Mouse (Mus musculus) lung, embryonic 16.5 days (tissue): ENCODE measurements around the gene Aff1. TPM values are rescaled to one million over a fixed set of nuclear protein-coding genes. Genes with fewer than 3 reads are reported as not detected.

ENCODE experiments used
- ATAC-seq: fragments of 200-750 bp; cut with Nextera tagmentation; 2 replicates; pipeline ENCODE4 v1.8.0; 2017; ENCODE audit warnings: low read depth, mild to moderate bottlenecking, moderate library complexity
- H3K27ac ChIP-seq: fragments of 300-500 bp; sonication (generic); 2 replicates; pipeline ENCODE4 v1.5.1; 2014; ENCODE audit warnings: mild to moderate bottlenecking, control low read depth, low read length
- H3K27me3 ChIP-seq: fragments of 300-500 bp; sonication (generic); 2 replicates; pipeline ENCODE4 v1.6.1; 2014; ENCODE audit warnings: low read depth, low read length, mixed read lengths; ENCODE audit not compliant: control insufficient read depth, insufficient read depth
- H3K36me3 ChIP-seq: fragments of 300-500 bp; sonication (generic); 2 replicates; pipeline ENCODE4 v1.6.1; 2014; ENCODE audit warnings: low read length; ENCODE audit not compliant: control insufficient read depth, insufficient read depth
- H3K4me1 ChIP-seq: fragments of 300-500 bp; sonication (generic); replicated peaks from 2 replicates; pipeline ENCODE4 v1.6.1; 2014; ENCODE audit warnings: low read length, mixed read lengths; ENCODE audit not compliant: control insufficient read depth, insufficient read depth
- H3K4me2 ChIP-seq: fragments of 300-500 bp; sonication (generic); 2 replicates; pipeline ENCODE4 v1.6.1; 2014; ENCODE audit warnings: low read depth, low read length, control low read depth
- H3K4me3 ChIP-seq: fragments of 300-500 bp; sonication (generic); 2 replicates; pipeline ENCODE4 v1.5.1; 2014; ENCODE audit warnings: mild to moderate bottlenecking, low read length, control low read depth
- H3K9ac ChIP-seq: fragments of 300-500 bp; sonication (generic); 2 replicates; pipeline ENCODE4 v1.6.1; 2014; ENCODE audit warnings: low read length, control low read depth
- H3K9me3 ChIP-seq: fragments of 300-500 bp; sonication (generic); 2 replicates; pipeline ENCODE4 v1.6.1; 2016; ENCODE audit warnings: low read length; ENCODE audit not compliant: control insufficient read depth
- WGBS: fragments of 180-500 bp; shearing (Covaris S2); extraction: QIAGEN DNeasy Blood & Tissue Kit; methylation state at CpG from one replicate; pipeline ENCODE4 v1.1.7; 2014; 5-methylcytosine and 5-hydroxymethylcytosine counted together
- polyA plus RNA-seq: library from polyadenylated mRNA; unstranded; fragments of >200 nt; fragmentation: Nextera tagmentation; extraction: Ambion mirVana; gene quantifications from 2 replicates; pipeline ENCODE4 v1.2.1, GENCODE M21; 2015

Gene Aff1
- polyA plus RNA-seq, 1 experiment from 2014 or later = 8.3 TPM

- WGBS = 64% methylated on average over 2 of the region's 2 CpGs
- H3K36me3 ChIP-seq = no peaks in the 10 kb centered on the region
- no peak for ATAC-seq
- no peaks in the 10 kb centered on the region for H3K4me1 ChIP-seq
- H3K4me3 ChIP-seq = no peak overlapping the region
- no peaks in the 10 kb centered on the region for H3K9me3 ChIP-seq
- H3K4me2 ChIP-seq = no peak overlapping the region
- no peak overlapping the region for H3K27ac ChIP-seq
- no peaks in the 10 kb centered on the region for H3K27me3 ChIP-seq
- H3K9ac ChIP-seq = no peak overlapping the region
Observed at GRCm38 (mm10) chr5:103665876-103666275, 26.3 kb upstream of the Aff1 start.

- Histone ChIP-seq H3K27me3 (no peaks in the 10 kb centered on the region), H3K9me3 (no peaks in the 10 kb centered on the region), H3K4me3 (no peak overlapping the region), H3K36me3 (no peaks in the 10 kb centered on the region), H3K9ac (no peak overlapping the region), H3K27ac (no peak overlapping the region), H3K4me1 (no peaks in the 10 kb centered on the region), H3K4me2 (no peak overlapping the region)
- no peak for ATAC-seq
- 51% methylated on average over 3 of the region's 3 CpGs for WGBS
Observed at GRCm38 (mm10) chr5:103671858-103672257, 20.3 kb upstream of the Aff1 start.

- Histone ChIP-seq H3K9me3 (no peaks in the 10 kb centered on the region), H3K4me1 (no peaks in the 10 kb centered on the region), H3K27ac (no peak overlapping the region), H3K9ac (no peak overlapping the region), H3K4me3 (no peak overlapping the region), H3K27me3 (no peaks in the 10 kb centered on the region), H3K4me2 (no peak overlapping the region), H3K36me3 (no peaks in the 10 kb centered on the region)
- ATAC-seq = no peak
- 72% methylated on average over 4 of the region's 4 CpGs for WGBS
Observed at GRCm38 (mm10) chr5:103673611-103674010, 18.6 kb upstream of the Aff1 start.

- no peaks in the 10 kb centered on the region for H3K36me3 ChIP-seq
- ATAC-seq = no peak
- H3K27ac ChIP-seq = no peak overlapping the region
- no peaks in the 10 kb centered on the region for H3K4me1 ChIP-seq
- H3K27me3 ChIP-seq = no peaks in the 10 kb centered on the region
- no peaks in the 10 kb centered on the region for H3K9me3 ChIP-seq
- H3K9ac ChIP-seq = no peak overlapping the region
- no peak overlapping the region for H3K4me2 ChIP-seq
- 52% methylated on average over 6 of the region's 6 CpGs for whole genome bisulfite sequencing
- H3K4me3 ChIP-seq = no peak overlapping the region
Observed at GRCm38 (mm10) chr5:103674482-103674881, 17.7 kb upstream of the Aff1 start.

- no peak overlapping the region for H3K9ac ChIP-seq
- no peaks in the 10 kb centered on the region for H3K27me3 ChIP-seq
- no peak overlapping the region for H3K27ac ChIP-seq
- ATAC-seq = no peak
- no peaks in the 10 kb centered on the region for H3K9me3 ChIP-seq
- H3K36me3 ChIP-seq = no peaks in the 10 kb centered on the region
- H3K4me1 ChIP-seq = no peaks in the 10 kb centered on the region
- WGBS = 76% methylated on average over 6 of the region's 6 CpGs
- H3K4me3 ChIP-seq = no peak overlapping the region
- H3K4me2 ChIP-seq = no peak overlapping the region
Observed at GRCm38 (mm10) chr5:103676289-103676881, 15.8 kb upstream of the Aff1 start.

GRCm38 (mm10) chr5:103677894-103678293, 14.3 kb upstream of the Aff1 start:
- Histone ChIP-seq H3K36me3 (no peaks in the 10 kb centered on the region), H3K4me1 (no peaks in the 10 kb centered on the region), H3K9me3 (no peaks in the 10 kb centered on the region), H3K9ac (no peak overlapping the region), H3K4me3 (no peak overlapping the region), H3K27ac (no peak overlapping the region), H3K27me3 (no peaks in the 10 kb centered on the region), H3K4me2 (no peak overlapping the region)
- 71% methylated on average over 6 of the region's 6 CpGs for WGBS
- ATAC-seq = no peak

GRCm38 (mm10) chr5:103678974-103679373, 13.2 kb upstream of the Aff1 start:
- no peaks in the 10 kb centered on the region for H3K9me3 ChIP-seq
- H3K4me3 ChIP-seq = no peak overlapping the region
- no peaks in the 10 kb centered on the region for H3K27me3 ChIP-seq
- no peaks in the 10 kb centered on the region for H3K36me3 ChIP-seq
- H3K4me2 ChIP-seq = no peak overlapping the region
- no peak for ATAC-seq
- WGBS = 88% methylated on average over 5 of the region's 5 CpGs
- no peak overlapping the region for H3K9ac ChIP-seq
- no peaks in the 10 kb centered on the region for H3K4me1 ChIP-seq
- H3K27ac ChIP-seq = no peak overlapping the region

- WGBS = 40% methylated on average over 4 of the region's 4 CpGs
- Histone ChIP-seq H3K9me3 (no peaks in the 10 kb centered on the region), H3K27ac (no peak overlapping the region), H3K4me2 (no peak overlapping the region), H3K4me3 (no peak overlapping the region), H3K27me3 (no peaks in the 10 kb centered on the region), H3K9ac (no peak overlapping the region), H3K4me1 (no peaks in the 10 kb centered on the region), H3K36me3 (no peaks in the 10 kb centered on the region)
- ATAC-seq = no peak
Observed at GRCm38 (mm10) chr5:103680381-103680780, 11.8 kb upstream of the Aff1 start.

- WGBS = 26% methylated on average over 3 of the region's 3 CpGs
- Histone ChIP-seq H3K4me1 (no peaks in the 10 kb centered on the region), H3K36me3 (no peaks in the 10 kb centered on the region), H3K27ac (no peak overlapping the region), H3K9ac (no peak overlapping the region), H3K9me3 (no peaks in the 10 kb centered on the region), H3K4me2 (no peak overlapping the region), H3K4me3 (no peak overlapping the region), H3K27me3 (no peaks in the 10 kb centered on the region)
- ATAC-seq = no peak
Observed at GRCm38 (mm10) chr5:103681824-103682223, 10.3 kb upstream of the Aff1 start.

GRCm38 (mm10) chr5:103689645-103690044, 2.5 kb upstream of the Aff1 start:
- 52% methylated on average over 5 of the region's 5 CpGs for WGBS
- Histone ChIP-seq H3K9ac (no peak overlapping the region), H3K4me1 (peaks cover 7% of the 10 kb centered on the region; the same call in 1 of the 2 replicates), H3K4me3 (no peak overlapping the region), H3K9me3 (no peaks in the 10 kb centered on the region), H3K27me3 (peaks cover 12% of the 10 kb centered on the region), H3K36me3 (no peaks in the 10 kb centered on the region), H3K4me2 (no peak overlapping the region), H3K27ac (no peak overlapping the region)
- ATAC-seq = no peak
